Mouse (Mus musculus) mammary gland, adult 2 months (tissue): ENCODE results near the gene Rxrg. TPM values are rescaled to one million over a fixed set of nuclear protein-coding genes. Genes with fewer than 3 reads are reported as not detected.

Source experiments
- polyA plus RNA-seq: library from polyadenylated mRNA; depleted of rRNA; stranded (reverse); fragments of >200 nt; gene quantifications from 2 replicates; pipeline ENCODE4 v1.2.3, GENCODE M21; 2012; ENCODE audit warnings: low replicate concordance; rRNA removed

Gene Rxrg
- 13.2 and 27.6 TPM in 2 replicates for polyA plus RNA-seq

DNA sequence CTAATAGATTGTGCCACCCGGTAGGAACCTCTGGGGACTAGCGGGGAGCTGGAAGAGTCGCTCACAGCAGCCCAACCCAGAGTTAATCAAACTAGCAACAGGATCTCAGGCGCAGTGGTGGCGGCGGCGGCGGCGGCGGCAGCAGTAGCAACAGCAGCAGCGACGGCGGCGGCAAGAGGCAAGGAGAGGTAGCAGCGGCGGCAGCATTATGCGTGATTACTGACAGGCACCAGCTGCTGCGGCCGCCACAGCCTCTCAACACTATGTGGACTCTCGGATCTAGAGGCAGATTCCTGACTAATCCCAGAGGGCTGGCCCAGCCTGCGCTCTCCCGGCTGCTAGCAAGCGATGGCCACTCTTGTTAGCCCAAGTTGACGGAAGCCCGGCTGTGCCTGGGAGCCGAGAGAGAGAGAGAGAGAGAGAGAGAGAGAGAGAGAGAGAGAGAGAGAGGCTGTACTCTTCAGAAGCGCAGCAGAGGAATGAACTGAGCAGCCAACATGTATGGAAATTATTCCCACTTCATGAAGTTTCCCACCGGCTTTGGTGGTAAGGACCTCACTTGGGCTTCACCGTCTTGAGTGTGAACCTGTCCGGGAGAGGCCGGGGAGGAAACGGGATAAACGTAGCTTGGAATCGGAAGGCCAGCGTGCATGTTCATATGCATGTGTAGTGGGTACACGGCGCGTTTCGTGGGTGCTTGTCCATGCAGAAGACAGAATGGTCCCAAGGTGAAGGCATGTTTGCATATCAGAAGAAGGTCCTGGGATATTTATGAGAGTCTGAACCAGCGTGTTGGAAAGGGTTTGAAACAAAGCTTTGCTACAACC lies at the start of gene Rxrg:
Gene Rxrg (plus strand): TSS at position 130 of the 827 bp plus-strand sequence.

DNA sequence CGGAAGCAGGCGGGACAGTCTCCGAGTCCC lies 90.9 kb downstream of the Rxrg start, which contains the start of gene Lmx1a:
Gene Lmx1a (plus strand): TSS at position 6 of the 30 bp plus-strand sequence.

Other genes starting within 250 kb of the Rxrg start
- gene Aldh9a1, start 248.4 kb upstream of the Rxrg start, polyA plus RNA-seq, result 33.9 and 38.8 TPM in 2 replicates
- 385 and 531 TPM in 2 replicates for gene Mgst3, start 204.5 kb upstream of the Rxrg start, polyA plus RNA-seq
- gene Lrrc52, start 131.6 kb upstream of the Rxrg start, polyA plus RNA-seq, result 0.23 TPM in 1 of 2 replicates, not detected in the other
- gene Lmx1a, start 90.9 kb downstream of the Rxrg start, polyA plus RNA-seq, result 0.12 and 0.37 TPM in 2 replicates